Mouse (Mus musculus) hindbrain, embryonic 10.5 days (tissue): ENCODE measurements around the gene 6030408B16Rik. TPM values are rescaled to one million over a fixed set of nuclear protein-coding genes. Genes with fewer than 3 reads are reported as not detected.

Experiments
- DNase-seq: peaks from one replicate; pipeline ENCODE4 v3.0.0-alpha.2; 2017; ENCODE audit warnings: low spot score
- H3K27ac ChIP-seq: fragments of 300-500 bp; sonication (generic); 2 replicates; pipeline ENCODE4 v1.5.1; 2016; ENCODE audit warnings: mild to moderate bottlenecking, moderate library complexity
- H3K27me3 ChIP-seq: fragments of 300-500 bp; sonication (generic); 2 replicates; pipeline ENCODE4 v1.6.1; 2016; ENCODE audit warnings: mild to moderate bottlenecking; ENCODE audit not compliant: poor library complexity, insufficient read depth, severe bottlenecking
- H3K36me3 ChIP-seq: fragments of 300-500 bp; sonication (generic); 2 replicates; pipeline ENCODE4 v1.6.1; 2016; ENCODE audit warnings: mild to moderate bottlenecking, moderate library complexity
- H3K4me1 ChIP-seq: fragments of 300-500 bp; sonication (generic); replicated peaks from 2 replicates; pipeline ENCODE4 v1.6.1; 2016; ENCODE audit warnings: mild to moderate bottlenecking
- H3K4me3 ChIP-seq: fragments of 300-500 bp; sonication (generic); 2 replicates; pipeline ENCODE4 v1.5.1; 2016; ENCODE audit warnings: mild to moderate bottlenecking, moderate library complexity
- H3K9me3 ChIP-seq: fragments of 300-500 bp; sonication (generic); 2 replicates; pipeline ENCODE4 v1.6.1; 2016; ENCODE audit warnings: mild to moderate bottlenecking, moderate library complexity
- WGBS: fragments of 180-500 bp; shearing (Covaris S2); methylation state at CpG from one replicate; pipeline ENCODE4 v1.1.7; 2016; 5-methylcytosine and 5-hydroxymethylcytosine counted together
- polyA plus RNA-seq: library from polyadenylated mRNA; unstranded; fragments of >200 nt; fragmentation: Nextera tagmentation; extraction: Ambion mirVana; gene quantifications from 2 replicates; pipeline ENCODE4 v1.2.1, GENCODE M21; 2016

The 6030408B16Rik gene
- polyA plus RNA-seq, 1 experiment from 2014 or later, result 0.39 TPM

DNA sequence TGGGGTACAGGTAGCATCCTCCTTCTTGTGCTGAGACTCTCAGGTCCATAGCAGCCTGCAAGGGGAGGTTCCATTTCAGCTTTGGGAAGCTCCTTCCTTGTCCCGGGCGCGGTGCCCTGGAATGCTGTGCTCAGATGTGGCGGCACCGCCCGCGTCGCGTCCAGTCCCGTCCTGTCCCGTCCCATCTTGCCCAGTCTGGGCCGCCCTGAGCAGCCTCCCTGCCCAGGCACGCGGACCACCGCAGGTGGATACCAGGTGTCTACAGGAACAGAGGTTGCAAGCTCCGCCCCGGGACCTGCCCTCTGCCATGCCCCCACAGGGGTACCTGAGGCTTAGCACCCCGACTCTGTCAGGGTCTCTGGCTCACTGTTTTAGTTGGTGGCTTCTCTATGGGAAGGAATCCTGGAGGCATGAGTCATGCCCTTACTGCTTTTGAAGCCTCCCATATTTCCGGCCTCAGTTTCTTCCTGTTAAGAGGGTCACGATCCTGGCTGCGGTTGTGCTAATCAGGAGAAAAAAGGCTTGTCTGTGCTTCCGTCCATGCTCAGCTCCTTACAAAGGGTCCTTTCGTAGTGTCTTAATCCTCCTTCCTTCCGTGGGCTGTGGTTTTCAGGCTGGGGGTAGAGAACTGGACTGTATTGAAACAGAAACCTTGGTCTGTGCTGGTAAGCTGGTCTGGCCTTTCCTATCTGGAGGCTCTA lies 43.6 kb downstream of the 6030408B16Rik start:
- no peak for DNase-seq
- WGBS, result 58% methylated on average over 24 of the region's 24 CpGs
- peaks cover 9% of the 10 kb centered on the region for H3K4me1 ChIP-seq
- peak overlapping the region; percentile 46 for H3K27ac ChIP-seq
- H3K9me3 ChIP-seq, result no peaks in the 10 kb centered on the region
- no peaks in the 10 kb centered on the region for H3K36me3 ChIP-seq
- H3K4me3 ChIP-seq, result no peak overlapping the region
- peaks cover 13% of the 10 kb centered on the region; the same call in 1 of the 2 replicates for H3K27me3 ChIP-seq

DNA sequence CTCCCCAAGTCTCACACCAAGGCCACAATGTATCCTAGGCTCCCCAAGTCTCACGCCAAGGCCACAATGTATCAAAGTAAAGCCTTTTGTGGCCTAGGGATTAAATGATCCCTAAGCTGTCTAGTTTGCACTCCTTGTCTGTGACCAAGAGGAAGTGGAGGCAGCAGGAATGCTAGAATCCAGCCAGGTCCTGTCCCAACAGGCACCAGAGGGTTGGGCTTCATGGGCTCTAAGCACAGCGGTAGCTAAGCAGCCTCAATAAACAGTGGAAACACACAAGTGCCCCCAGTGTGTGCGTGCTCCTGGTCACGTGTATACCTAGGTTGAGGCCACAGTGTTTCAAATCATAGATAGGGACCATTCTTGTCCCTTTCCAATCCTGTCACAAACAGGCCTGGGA lies 45.3 kb downstream of the 6030408B16Rik start:
- no peaks in the 10 kb centered on the region for H3K36me3 ChIP-seq
- WGBS, result 79% methylated on average over 4 of the region's 4 CpGs
- H3K9me3 ChIP-seq, result no peaks in the 10 kb centered on the region
- H3K4me3 ChIP-seq, result no peak overlapping the region
- DNase-seq, result no peak
- no peak overlapping the region for H3K27ac ChIP-seq
- peaks cover 5% of the 10 kb centered on the region; the same call in 1 of the 2 replicates for H3K27me3 ChIP-seq
- peaks cover 9% of the 10 kb centered on the region for H3K4me1 ChIP-seq

DNA sequence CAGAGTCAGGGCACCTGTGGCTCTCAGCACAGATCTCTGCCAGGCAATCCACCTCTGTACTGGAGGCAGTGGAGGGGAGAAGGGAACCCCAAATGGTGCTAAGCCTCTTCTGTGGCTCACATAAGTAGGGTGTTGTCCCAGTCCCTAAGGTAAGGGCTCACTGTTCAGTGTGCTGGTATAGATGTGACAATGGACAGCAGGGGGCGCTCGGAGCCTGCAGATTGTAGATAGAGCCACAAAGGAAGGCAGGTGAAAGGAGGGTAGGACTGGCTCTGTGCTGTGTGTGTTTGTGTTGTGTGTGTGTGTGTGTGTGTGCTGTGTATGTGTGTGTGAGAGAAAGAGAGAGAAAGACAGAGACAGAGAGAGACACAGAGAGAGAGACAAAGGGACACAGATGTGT lies 46.5 kb downstream of the 6030408B16Rik start:
- Histone ChIP-seq H3K9me3 (no peaks in the 10 kb centered on the region), H3K4me3 (no peak overlapping the region), H3K36me3 (no peaks in the 10 kb centered on the region), H3K4me1 (peaks cover 9% of the 10 kb centered on the region), H3K27me3 (peaks cover 3% of the 10 kb centered on the region; the same call in 1 of the 2 replicates), H3K27ac (no peak overlapping the region)
- peak; percentile 86 for DNase-seq
- WGBS, result 0% methylated on average over 2 of the region's 2 CpGs

DNA sequence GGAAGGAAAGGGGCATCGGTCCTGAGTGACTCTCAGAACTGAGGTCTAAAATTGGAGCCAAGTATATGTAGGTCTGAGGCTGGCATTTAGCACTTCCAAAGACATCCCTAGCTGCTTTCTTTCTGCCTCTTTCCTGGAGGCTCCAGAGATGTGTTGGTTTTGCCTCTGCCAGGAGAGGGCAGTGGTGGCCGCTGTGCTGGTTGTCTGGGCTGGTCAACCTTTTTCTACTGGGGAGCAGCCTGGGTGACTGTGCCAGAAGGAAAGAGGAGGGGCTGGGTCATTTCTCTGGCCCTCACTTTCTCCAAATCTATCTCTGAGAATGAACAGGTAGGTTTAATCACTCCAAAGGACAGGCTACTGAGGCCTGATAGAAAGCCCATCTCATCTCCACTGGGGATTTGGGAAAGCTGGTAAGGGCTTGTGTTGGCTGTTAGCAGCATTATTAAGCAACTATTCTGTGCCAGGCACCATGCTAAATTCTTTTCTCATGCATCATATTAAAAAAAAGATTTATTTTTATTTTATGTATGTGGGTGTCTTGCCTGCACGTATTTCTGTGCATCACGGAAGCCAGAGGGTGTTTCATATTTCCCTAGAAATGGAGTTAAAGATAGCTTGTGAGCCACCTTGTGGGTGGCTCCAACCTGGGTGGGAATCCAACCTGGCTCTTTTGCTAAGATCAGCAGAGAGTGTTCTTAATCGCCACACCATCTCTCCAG lies 48.9 kb downstream of the 6030408B16Rik start:
- DNase-seq, result peak; percentile 24
- no peak overlapping the region for H3K27ac ChIP-seq
- 68% methylated on average over 5 of the region's 5 CpGs for WGBS
- no peak overlapping the region for H3K4me3 ChIP-seq
- H3K36me3 ChIP-seq, result no peaks in the 10 kb centered on the region
- H3K27me3 ChIP-seq, result no peaks in the 10 kb centered on the region; the same call in 1 of the 2 replicates
- peaks cover 2% of the 10 kb centered on the region; the same call in 1 of the 2 replicates for H3K4me1 ChIP-seq
- no peaks in the 10 kb centered on the region for H3K9me3 ChIP-seq

Other genes starting within 250 kb of the 6030408B16Rik start
- not detected in 2 replicates for gene Gm47841, start 245.8 kb upstream of the 6030408B16Rik start, polyA plus RNA-seq
- 1.4 TPM in 2 replicates for gene Fignl2, start 214.6 kb upstream of the 6030408B16Rik start, polyA plus RNA-seq
- not detected in 2 replicates for gene Ankrd33, start 177.5 kb upstream of the 6030408B16Rik start, polyA plus RNA-seq
- 8.7 and 10.8 TPM in 2 replicates for gene Acvrl1, start 164.7 kb upstream of the 6030408B16Rik start, polyA plus RNA-seq
- 6.3 and 10.9 TPM in 2 replicates for gene Acvr1b, start 119.1 kb upstream of the 6030408B16Rik start, polyA plus RNA-seq
- 5.5 and 5.8 TPM in 2 replicates for gene Grasp, start 69.0 kb upstream of the 6030408B16Rik start, polyA plus RNA-seq
- gene Nr4a1, start 38.9 kb upstream of the 6030408B16Rik start, polyA plus RNA-seq, result 4.8 and 5.1 TPM in 2 replicates
- gene Atg101, start 8.9 kb upstream of the 6030408B16Rik start, polyA plus RNA-seq, result 79.0 and 82.1 TPM in 2 replicates
- gene Krt80, start 77.0 kb downstream of the 6030408B16Rik start, polyA plus RNA-seq, result 0.16 TPM in 1 of 2 replicates, not detected in the other
- gene Krt7, start 117.8 kb downstream of the 6030408B16Rik start, polyA plus RNA-seq, result 17.5 and 19.9 TPM in 2 replicates
- 0.10 TPM in 1 of 2 replicates, not detected in the other for gene Krt87, start 145.6 kb downstream of the 6030408B16Rik start, polyA plus RNA-seq
- not detected in 2 replicates for gene Krt88, start 154.5 kb downstream of the 6030408B16Rik start, polyA plus RNA-seq
- gene Krt81, start 170.5 kb downstream of the 6030408B16Rik start, polyA plus RNA-seq, result not detected in 2 replicates
- not detected in 2 replicates for gene Krt86, start 180.3 kb downstream of the 6030408B16Rik start, polyA plus RNA-seq
- gene Krt83, start 198.3 kb downstream of the 6030408B16Rik start, polyA plus RNA-seq, result not detected in 2 replicates
- gene Gm49425, start 224.0 kb downstream of the 6030408B16Rik start, polyA plus RNA-seq, result not detected in 2 replicates
- gene Krt84, start 239.6 kb downstream of the 6030408B16Rik start, polyA plus RNA-seq, result not detected in 2 replicates